Comparison of ENCODE assay signal across 22 mouse cellular contexts in the genomic region with DNA sequence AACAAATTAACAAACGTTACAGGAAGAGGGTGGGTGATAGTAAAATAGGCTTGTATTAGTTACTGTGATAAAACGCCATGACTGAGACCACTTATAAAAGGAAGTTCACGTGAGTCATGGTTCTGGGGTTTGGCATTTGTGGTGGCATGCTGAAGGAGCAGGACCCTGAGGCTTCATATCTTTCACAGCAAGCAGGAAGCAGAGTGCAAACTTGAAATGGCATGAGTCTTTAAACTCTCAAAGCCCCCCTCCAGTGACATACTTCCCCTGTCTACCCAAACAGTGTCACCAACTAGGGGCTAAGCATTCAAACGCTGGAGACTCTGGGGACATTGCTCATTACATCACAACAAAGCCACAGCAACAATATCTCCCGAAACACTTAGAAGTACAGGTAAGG. TPM values are rescaled to one million over a fixed set of nuclear protein-coding genes. Genes with fewer than 3 reads are reported as not detected.
DNase-seq lines count a peak whose midpoint lies in the region; ATAC-seq lines count a peak whose summit lies in the region.
"Had no signal": no experiment of that assay in that cellular context is flagged by ENCODE, and none has a peak within 500 bp of the region (broad histone marks: within the 10 kb centered on the region; RNA-seq: fewer than 3 reads in every experiment).

No protein-coding gene starts in this region.

- peaks cover 21% of the 10 kb centered on the region for H3K4me1 ChIP-seq in liver, embryonic 11.5 days (replicated peaks; ENCODE audit: control insufficient read depth, insufficient read depth, low read length)
- H3K4me1 ChIP-seq: midbrain, embryonic 10.5 days had no signal

- H3K27ac ChIP-seq in liver, embryonic 11.5 days (ENCODE audit: low read depth, low read length): peak overlapping the region; percentile 48
- H3K27ac ChIP-seq: embryonic facial prominence, embryonic 10.5 days; gastrocnemius, adult 2 months; hindbrain, postnatal 0 days; kidney, embryonic 15.5 days; midbrain, embryonic 10.5 days had no signal

- 47% methylated on average over 5 of the region's 5 CpGs for WGBS in liver, embryonic 11.5 days

- peaks cover 7% of the 10 kb centered on the region; the same call in 1 of the 2 replicates for H3K9me3 ChIP-seq in liver, embryonic 11.5 days (ENCODE audit: control insufficient read depth, low read length)
- H3K9me3 ChIP-seq: kidney, embryonic 15.5 days had no signal

- no peak for ATAC-seq in liver, embryonic 11.5 days (replicated peaks; ENCODE audit: low FRiP score)
- ATAC-seq in granulocyte monocyte progenitor cell, adult 5-6 weeks (replicated peaks; ENCODE audit: poor library complexity, severe bottlenecking): peak; percentile 83
- peak; percentile 44; the same call in 1 of the 2 replicates for ATAC-seq in monocyte, adult 5-6 weeks (replicated peaks; ENCODE audit: insufficient number of reproducible peaks, low FRiP score, low TSS enrichment, poor library complexity, severe bottlenecking)
- ATAC-seq: forebrain, embryonic 16.5 days; hindbrain, postnatal 0 days had no signal

- H3K36me3 ChIP-seq in liver, embryonic 11.5 days (ENCODE audit: control insufficient read depth, insufficient read depth, low read length): peaks cover 35% of the 10 kb centered on the region

- H3K9ac ChIP-seq in liver, embryonic 11.5 days (ENCODE audit: low read depth, low read length): no peak overlapping the region
- H3K9ac ChIP-seq: kidney, embryonic 15.5 days had no signal

- H3K27me3 ChIP-seq in liver, embryonic 11.5 days (replicated peaks; ENCODE audit: control insufficient read depth, insufficient read depth, low read length): no peaks in the 10 kb centered on the region
- H3K27me3 ChIP-seq: kidney, embryonic 15.5 days had no signal

- no peak overlapping the region for H3K4me2 ChIP-seq in liver, embryonic 11.5 days
- H3K4me2 ChIP-seq: kidney, embryonic 15.5 days had no signal

- no peak overlapping the region for H3K4me3 ChIP-seq in liver, embryonic 11.5 days (ENCODE audit: low read depth, low read length)
- H3K4me3 ChIP-seq: embryonic facial prominence, embryonic 10.5 days; erythroblast, embryonic 14.5 days; gastrocnemius, adult 2 months; kidney, embryonic 15.5 days; midbrain, embryonic 10.5 days had no signal

- no peak for DNase-seq in liver, embryonic 11.5 days (ENCODE audit: low spot score)
- DNase-seq in liver: no peak
- DNase-seq in CD4-positive helper T cell, adult 2 months (ENCODE audit: low read depth, low spot score): peak; percentile 9
- no peak for DNase-seq in layer of hippocampus, postnatal 14 days (ENCODE audit: low spot score in 2 of 2)
- no peak for DNase-seq in kidney, adult 18-20 months
- no peak for DNase-seq in kidney, postnatal 36 days
- DNase-seq: adrenal gland, postnatal 25 days; cerebellum, postnatal 10 days; gastrocnemius, adult 2 months; heart, postnatal 14 days; spleen, adult 18-20 months had no signal

RNA-seq across cellular contexts. Expression of a gene that starts 7.9 kb away (rescaled TPM):
- polyA plus RNA-seq in liver, embryonic 11.5 days (2014; fragmentation: Nextera tagmentation; extraction: Ambion mirVana): 56.1 and 56.6 TPM in 2 replicates
- total RNA-seq in granulocyte monocyte progenitor cell, adult 5-6 weeks (2014; fragmentation: Nextera tagmentation): 50.6 and 67.0 TPM in 2 replicates
- 42.1 and 54.5 TPM in 2 replicates for total RNA-seq in granulocyte monocyte progenitor cell, adult 5-6 weeks (2017)
- total RNA-seq in monocyte, adult 5-6 weeks (2017): 43.6 to 76.3 TPM (median 68.7 TPM) in 3 replicates
- total RNA-seq in layer of hippocampus, postnatal 14 days (2021): 100 to 1,000 TPM; 102 to 112 TPM

RNA-seq across cellular contexts. Expression of a gene that starts 8.0 kb away (rescaled TPM):
- polyA plus RNA-seq in liver, embryonic 11.5 days (2014; fragmentation: Nextera tagmentation; extraction: Ambion mirVana): 15.9 and 16.7 TPM in 2 replicates
- 11.8 and 15.4 TPM in 2 replicates for total RNA-seq in granulocyte monocyte progenitor cell, adult 5-6 weeks (2014; fragmentation: Nextera tagmentation)
- total RNA-seq in granulocyte monocyte progenitor cell, adult 5-6 weeks (2017): 8.4 and 13.1 TPM in 2 replicates
- total RNA-seq in monocyte, adult 5-6 weeks (2017): 3.4 to 5.2 TPM (median 3.9 TPM) in 3 replicates
- total RNA-seq in layer of hippocampus, postnatal 14 days (2021): 10 to 100 TPM; 34.3 to 34.9 TPM

RNA-seq across cellular contexts. Expression of a gene that starts 49.2 kb away (rescaled TPM):
- polyA plus RNA-seq in liver, embryonic 11.5 days (2014; fragmentation: Nextera tagmentation; extraction: Ambion mirVana): not detected in 2 replicates
- not detected in 2 replicates for total RNA-seq in granulocyte monocyte progenitor cell, adult 5-6 weeks (2014; fragmentation: Nextera tagmentation)
- total RNA-seq in granulocyte monocyte progenitor cell, adult 5-6 weeks (2017): not detected in 2 replicates
- total RNA-seq in monocyte, adult 5-6 weeks (2017): not detected in 3 replicates
- not detected for total RNA-seq in layer of hippocampus, postnatal 14 days (2021)
- total RNA-seq: adrenal gland, postnatal 25 days; gastrocnemius, adult 2 months; heart, adult 8-10 months; heart, postnatal 14 days; layer of hippocampus, adult 18-20 months had no signal
- polyA plus RNA-seq: erythroblast, embryonic 14.5 days; forebrain, embryonic 16.5 days; G1E; midbrain, embryonic 10.5 days had no signal
